Mouse (Mus musculus) CH12.LX (cell line): Measurements from ENCODE around the gene Tnrc6b. TPM values are rescaled to one million over a fixed set of nuclear protein-coding genes. Genes with fewer than 3 reads are reported as not detected.

Experiments used
- DNase-seq: peaks from one replicate; pipeline ENCODE4 v3.0.0-alpha.2; 2013; ENCODE audit errors: extremely low read depth
- H3K27ac ChIP-seq: 2 replicates; pipeline ENCODE4 v1.5.1; 2012; ENCODE audit warnings: low read depth, mild to moderate bottlenecking, control low read depth, moderate library complexity; ENCODE audit not compliant: insufficient read depth
- H3K27me3 ChIP-seq: replicated peaks from 2 replicates; pipeline ENCODE3; 2012; ENCODE audit warnings: inconsistent platforms
- H3K36me3 ChIP-seq, 2 experiments: replicated peaks in 1 of 2; 2 replicates each; pipeline versions ENCODE3 to v1.6.1; 2012; ENCODE audit warnings: inconsistent platforms in 1 of 2, low read length in 1 of 2, mild to moderate bottlenecking in 1 of 2, mixed read lengths in 1 of 2, moderate library complexity in 1 of 2; ENCODE audit not compliant: control insufficient read depth in 1 of 2, insufficient read depth in 1 of 2
- H3K4me1 ChIP-seq, 2 experiments: 2 replicates each; pipeline ENCODE4 v1.6.1; 2012; ENCODE audit warnings: inconsistent platforms in 1 of 2, moderate library complexity in 1 of 2; ENCODE audit not compliant: insufficient read depth in 2 of 2, control insufficient read depth in 1 of 2
- H3K4me2 ChIP-seq: 2 replicates; pipeline ENCODE4 v1.6.1; 2012; ENCODE audit warnings: low read depth, mild to moderate bottlenecking, control low read depth; ENCODE audit not compliant: poor library complexity, insufficient read depth, severe bottlenecking
- H3K4me3 ChIP-seq, 3 experiments: fragments of 150-350 bp in 1 of 3; sonication (generic) in 1 of 3; replicated peaks in 1 of 3; 2 replicates each; pipeline versions ENCODE3 to v1.5.1; 2011 to 2012; ENCODE audit warnings: low read depth in 2 of 3, low read length in 2 of 3, mild to moderate bottlenecking in 2 of 3, moderate library complexity in 2 of 3, control low read depth in 1 of 3, improper control_type of control experiment in 1 of 3, inconsistent platforms in 1 of 3, mixed read lengths in 1 of 3; ENCODE audit not compliant: poor library complexity in 1 of 3
- H3K79me2 ChIP-seq: replicated peaks from 2 replicates; pipeline ENCODE4 v1.6.1; 2012; ENCODE audit warnings: mild to moderate bottlenecking, moderate library complexity; ENCODE audit not compliant: control insufficient read depth, poor library complexity, insufficient read depth, severe bottlenecking; ENCODE audit errors: extremely low read depth
- H3K9ac ChIP-seq: 2 replicates; pipeline ENCODE4 v1.6.1; 2012; ENCODE audit warnings: low read depth, mild to moderate bottlenecking, control low read depth, moderate library complexity; ENCODE audit not compliant: insufficient read depth
- H3K9me3 ChIP-seq: replicated peaks from 2 replicates; pipeline ENCODE3; 2012; ENCODE audit warnings: low read length, inconsistent platforms, mixed read lengths
- BHLHE40 ChIP-seq: IDR thresholded peaks from 2 replicates; pipeline ENCODE4 v1.6.1; 2011; ENCODE audit warnings: mild to moderate bottlenecking, low read depth, low read length, improper control_type of control experiment
- CTCF ChIP-seq, 2 experiments: IDR thresholded peaks in 1 of 2; conservative IDR thresholded peaks in 1 of 2; 2 replicates each; pipeline ENCODE4 v1.5.1; 2011 to 2012; ENCODE audit warnings: low read depth in 2 of 2, low read length in 2 of 2, improper control_type of control experiment in 1 of 2, inconsistent platforms in 1 of 2, mild to moderate bottlenecking in 1 of 2, moderate library complexity in 1 of 2
- ELF1 ChIP-seq: IDR thresholded peaks from 2 replicates; pipeline ENCODE4 v1.6.1; 2014; ENCODE audit warnings: low read depth, mild to moderate bottlenecking, inconsistent platforms, low read length, improper control_type of control experiment
- JUN ChIP-seq: IDR thresholded peaks from 2 replicates; pipeline ENCODE4 v1.6.1; 2011; ENCODE audit warnings: low read depth, mild to moderate bottlenecking, low read length, improper control_type of control experiment, moderate library complexity; ENCODE audit not compliant: insufficient read depth
- KAT2A ChIP-seq: IDR thresholded peaks from 2 replicates; pipeline ENCODE4 v1.6.1; 2012; ENCODE audit warnings: low read length, improper control_type of control experiment, inconsistent platforms; ENCODE audit not compliant: insufficient replicate concordance
- MAFK ChIP-seq: IDR thresholded peaks from 2 replicates; pipeline ENCODE4 v1.6.1; 2011; ENCODE audit warnings: low read length, improper control_type of control experiment; ENCODE audit not compliant: insufficient replicate concordance
- MAZ ChIP-seq: IDR thresholded peaks from 2 replicates; pipeline ENCODE4 v1.6.1; 2012; ENCODE audit warnings: low read depth, mild to moderate bottlenecking, inconsistent platforms, low read length, improper control_type of control experiment, moderate library complexity
- MEF2A ChIP-seq: IDR thresholded peaks from 2 replicates; pipeline ENCODE4 v1.6.1; 2014; ENCODE audit warnings: low read depth, mild to moderate bottlenecking, inconsistent platforms, low read length, improper control_type of control experiment, borderline replicate concordance
- MXI1 ChIP-seq: IDR thresholded peaks from 2 replicates; pipeline ENCODE4 v1.6.1; 2011; ENCODE audit warnings: mild to moderate bottlenecking, low read depth, low read length, improper control_type of control experiment
- NRF1 ChIP-seq: IDR thresholded peaks from 2 replicates; pipeline ENCODE4 v1.6.1; 2014; ENCODE audit warnings: low read depth, mild to moderate bottlenecking, inconsistent platforms, low read length, improper control_type of control experiment, moderate library complexity
- PAX5 ChIP-seq: IDR thresholded peaks from 2 replicates; pipeline ENCODE4 v1.6.1; 2012; ENCODE audit warnings: low read length, inconsistent platforms, mixed read lengths
- POLR2A ChIP-seq: IDR thresholded peaks from 2 replicates; pipeline ENCODE4 v1.6.1; 2011; ENCODE audit warnings: low read depth, mild to moderate bottlenecking, improper control_type of control experiment, low read length
- RAD21 ChIP-seq: IDR thresholded peaks from 2 replicates; pipeline ENCODE4 v1.6.1; 2011; ENCODE audit warnings: low read depth, mild to moderate bottlenecking, low read length, improper control_type of control experiment, moderate library complexity
- RCOR1 ChIP-seq: conservative IDR thresholded peaks from 2 replicates; pipeline ENCODE4 v1.6.1; 2012; ENCODE audit warnings: low read depth, mild to moderate bottlenecking, inconsistent platforms, low read length, improper control_type of control experiment
- SMC3 ChIP-seq: IDR thresholded peaks from 2 replicates; pipeline ENCODE4 v1.6.1; 2011; ENCODE audit warnings: low read depth, low read length, improper control_type of control experiment
- TCF12 ChIP-seq: IDR thresholded peaks from 2 replicates; pipeline ENCODE4 v1.6.1; 2014; ENCODE audit warnings: low read depth, mild to moderate bottlenecking, inconsistent platforms, low read length, improper control_type of control experiment
- USF1 ChIP-seq: IDR thresholded peaks from 2 replicates; pipeline ENCODE4 v1.6.1; 2014; ENCODE audit warnings: low read depth, mild to moderate bottlenecking, inconsistent platforms, low read length, improper control_type of control experiment
- ZC3H11A ChIP-seq: IDR thresholded peaks from 2 replicates; pipeline ENCODE4 v1.6.1; 2012; ENCODE audit warnings: low read depth, mild to moderate bottlenecking, inconsistent platforms, low read length, improper control_type of control experiment
- ZKSCAN1 ChIP-seq: IDR thresholded peaks from 2 replicates; pipeline ENCODE4 v1.6.1; 2012; ENCODE audit warnings: low read depth, inconsistent platforms, low read length, improper control_type of control experiment, borderline replicate concordance
- ZMIZ1 ChIP-seq: IDR thresholded peaks from 2 replicates; pipeline ENCODE4 v1.6.1; 2012; ENCODE audit warnings: low read depth, mild to moderate bottlenecking, inconsistent platforms, low read length, improper control_type of control experiment
- dilution Hi-C: fragments of 300-500 bp; cut with MboI; formaldehyde crosslinking; loops from 2 replicates; pipeline ENCODE4 v1.14.3; 2020; ENCODE audit warnings: low sequenced_read_pairs; ENCODE audit not compliant: extremely low pct_unique_long_range_greater_than_20kb, extremely low pct_ligation_motif_present
- in situ Hi-C: fragments of 300-500 bp; cut with MboI; formaldehyde crosslinking; loops from 3 replicates; pipeline ENCODE4 v1.14.3; 2019; ENCODE audit warnings: low sequenced_read_pairs, low pct_ligation_motif_present, low pct_unique_long_range_greater_than_20kb, mixed read lengths
- polyA plus RNA-seq: library from polyadenylated mRNA; unstranded; fragments of >175 nt; gene quantifications from 2 replicates; pipeline ENCODE4 v1.2.1, GENCODE M21; 2012; ENCODE audit warnings: low read depth; ENCODE audit not compliant: insufficient read length
- total RNA-seq, 2 experiments: library from RNA; depleted of rRNA; stranded (reverse); fragments of 300-350 nt in 1 of 2; fragments of >200 nt in 1 of 2; gene quantifications; 2 replicates each; pipeline ENCODE4 v1.2.3; 2012 to 2014

Tnrc6b gene
- total and polyA plus RNA-seq, 3 experiments = 6.0 to 17.1 (median 16.1) TPM

- no peak for TF ChIP-seq KAT2A
These were observed 243.7 kb downstream of the Tnrc6b start (continued) for GRCm38 (mm10) chr15:80954861-80955260.

- H3K36me3 ChIP-seq = peaks cover 71 to 88% of the 10 kb centered on the region in 2 experiments
- in situ Hi-C loops (loop anchor here (25.0 kb wide), 1 partner anchor 694 kb away; the partner anchor contains the start of genes Atf4 and Rps19bp1), dilution Hi-C loops (no loop called here)
- peaks cover 13% of the 10 kb centered on the region for H3K79me2 ChIP-seq
- no peak overlapping the region for H3K9ac ChIP-seq
- no peaks in the 10 kb centered on the region for H3K9me3 ChIP-seq
- TF ChIP-seq BHLHE40 (no peak), ZMIZ1 (no peak), CTCF (conservative IDR thresholded peaks at IDR 0.05 in 1 of 2, IDR thresholded peaks at IDR 0.05 in 1 of 2; ENCODE audit: low read depth in 2 of 2, low read length in 2 of 2) (no peak), PAX5 (no peak), NRF1 (no peak), POLR2A (no peak), ZC3H11A (no peak), JUN (no peak), ZKSCAN1 (no peak), USF1 (no peak), MXI1 (no peak), RCOR1 (no peak), TCF12 (no peak), MEF2A (no peak), MAZ (no peak), SMC3 (no peak), MAFK (no peak), RAD21 (no peak), KAT2A (no peak), ELF1 (no peak)
- peaks cover 5 to 19% of the 10 kb centered on the region in 2 experiments; a peak in 2 of 4 replicates for H3K4me1 ChIP-seq
- H3K4me2 ChIP-seq = no peak overlapping the region
- H3K4me3 ChIP-seq = no peak overlapping the region
- H3K27me3 ChIP-seq = no peaks in the 10 kb centered on the region
- no peak overlapping the region for H3K27ac ChIP-seq
- DNase-seq = no peak
These were observed 244.8 kb downstream of the Tnrc6b start for GRCm38 (mm10) chr15:80955836-80956438.
